Mouse (Mus musculus) hindbrain, postnatal 0 days (tissue): ENCODE measurements around the gene Rab4a. TPM values are rescaled to one million over a fixed set of nuclear protein-coding genes. Genes with fewer than 3 reads are reported as not detected.

ENCODE experiments used
- ATAC-seq: fragments of 200-750 bp; cut with Nextera tagmentation; 2 replicates; pipeline ENCODE4 v1.8.0; 2017; ENCODE audit warnings: mild to moderate bottlenecking, moderate TSS enrichment, moderate library complexity
- DNase-seq: peaks from one replicate; pipeline ENCODE4 v3.0.0-alpha.2; 2015; ENCODE audit warnings: low spot score
- H3K27ac ChIP-seq: fragments of 300-500 bp; sonication (generic); 2 replicates; pipeline ENCODE4 v1.5.1; 2014; ENCODE audit warnings: mild to moderate bottlenecking
- H3K27me3 ChIP-seq: fragments of 300-500 bp; sonication (generic); 2 replicates; pipeline ENCODE4 v1.6.1; 2014; ENCODE audit warnings: low read length, mixed read lengths; ENCODE audit not compliant: insufficient read depth
- H3K36me3 ChIP-seq: fragments of 300-500 bp; sonication (generic); 2 replicates; pipeline ENCODE4 v1.6.1; 2014; ENCODE audit warnings: low read length, mixed read lengths; ENCODE audit not compliant: insufficient read depth
- H3K4me1 ChIP-seq: fragments of 300-500 bp; sonication (generic); 2 replicates; pipeline ENCODE4 v1.6.1; 2014; ENCODE audit warnings: antibody characterized with exemption, low read length, mixed read lengths; ENCODE audit not compliant: insufficient read depth
- H3K4me2 ChIP-seq: fragments of 300-500 bp; sonication (generic); 2 replicates; pipeline ENCODE4 v1.6.1; 2014; ENCODE audit warnings: low read depth, mild to moderate bottlenecking, low read length, moderate library complexity, mixed read lengths
- H3K4me3 ChIP-seq: fragments of 300-500 bp; sonication (generic); 2 replicates; pipeline ENCODE4 v1.5.1; 2014; ENCODE audit warnings: low read length
- H3K9ac ChIP-seq: fragments of 300-500 bp; sonication (generic); replicated peaks from 2 replicates; pipeline ENCODE4 v1.6.1; 2014; ENCODE audit warnings: mild to moderate bottlenecking, low read length, moderate library complexity, mixed read lengths
- H3K9me3 ChIP-seq: fragments of 300-500 bp; sonication (generic); 2 replicates; pipeline ENCODE4 v1.6.1; 2016; ENCODE audit warnings: low read length, mixed read lengths
- CTCF ChIP-seq: IDR thresholded peaks from 2 replicates; pipeline ENCODE4 v1.5.1; 2016; ENCODE audit warnings: antibody characterized with exemption, control low read depth, low read depth
- WGBS: fragments of 180-500 bp; shearing (Covaris S2); extraction: QIAGEN DNeasy Blood & Tissue Kit; methylation state at CpG from one replicate; pipeline ENCODE4 v1.1.7; 2014; 5-methylcytosine and 5-hydroxymethylcytosine counted together
- polyA plus RNA-seq: library from polyadenylated mRNA; unstranded; fragments of >200 nt; fragmentation: Nextera tagmentation; extraction: Ambion mirVana; gene quantifications from 2 replicates; pipeline ENCODE4 v1.2.1, GENCODE M21; 2015
- total RNA-seq: library from RNA; depleted of rRNA; stranded (reverse); fragments of >200 nt; gene quantifications from 2 replicates; pipeline ENCODE4 v1.2.3, GENCODE M21; 2014

The Rab4a gene
- total and polyA plus RNA-seq, 2 experiments from 2014 or later, result 46.3 to 96.8 TPM

DNA sequence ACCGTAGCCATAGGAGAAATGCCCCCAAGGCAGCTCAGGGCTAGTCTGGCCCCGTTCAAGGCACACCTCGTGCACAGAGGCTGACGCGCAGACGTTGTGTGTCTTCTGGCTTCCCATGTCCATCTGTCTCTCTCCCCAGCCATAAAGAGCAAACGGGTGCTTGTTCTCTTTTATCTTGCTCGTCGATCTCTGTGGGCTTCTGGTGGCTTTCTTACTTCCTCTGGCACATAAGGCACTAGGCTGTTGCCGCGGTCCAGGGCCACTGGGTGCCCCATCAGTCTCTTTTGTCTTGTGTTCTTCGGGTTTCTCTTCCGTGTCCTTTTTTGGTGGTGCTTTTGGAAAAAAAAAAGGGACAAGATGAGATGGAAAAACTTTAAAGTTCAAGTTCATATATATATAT lies 39.3 kb downstream of the Rab4a start:
- Histone ChIP-seq H3K27ac (no peak overlapping the region), H3K9me3 (no peaks in the 10 kb centered on the region), H3K27me3 (no peaks in the 10 kb centered on the region), H3K4me3 (no peak overlapping the region), H3K4me1 (no peaks in the 10 kb centered on the region), H3K4me2 (no peak overlapping the region), H3K9ac (no peak overlapping the region), H3K36me3 (peaks cover 3% of the 10 kb centered on the region; the same call in 1 of the 2 replicates)
- WGBS, result 90% methylated on average over 13 of the region's 13 CpGs
- DNase-seq (no peak), ATAC-seq (no peak)
- no peak for TF ChIP-seq CTCF

DNA sequence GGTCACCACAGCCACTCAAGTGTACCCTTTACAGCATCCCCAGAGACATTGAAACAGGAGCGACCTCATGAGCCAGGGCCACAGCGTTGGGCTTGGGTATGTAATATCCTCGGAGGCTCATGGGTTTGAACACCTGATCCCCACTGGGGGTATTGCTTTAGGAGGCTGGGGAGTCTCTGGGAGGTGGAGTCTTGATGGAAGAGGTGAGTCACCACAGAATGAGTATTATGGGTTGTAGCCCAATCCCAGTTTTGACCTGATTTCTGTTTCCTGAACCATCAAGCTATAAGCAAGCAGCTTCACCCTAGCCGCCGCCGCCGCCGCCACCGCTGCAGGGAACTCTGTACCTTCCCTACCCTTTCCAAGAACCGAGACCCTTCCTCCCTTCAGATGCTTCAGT lies 40.2 kb downstream of the Rab4a start:
- no peak for TF ChIP-seq CTCF

DNA sequence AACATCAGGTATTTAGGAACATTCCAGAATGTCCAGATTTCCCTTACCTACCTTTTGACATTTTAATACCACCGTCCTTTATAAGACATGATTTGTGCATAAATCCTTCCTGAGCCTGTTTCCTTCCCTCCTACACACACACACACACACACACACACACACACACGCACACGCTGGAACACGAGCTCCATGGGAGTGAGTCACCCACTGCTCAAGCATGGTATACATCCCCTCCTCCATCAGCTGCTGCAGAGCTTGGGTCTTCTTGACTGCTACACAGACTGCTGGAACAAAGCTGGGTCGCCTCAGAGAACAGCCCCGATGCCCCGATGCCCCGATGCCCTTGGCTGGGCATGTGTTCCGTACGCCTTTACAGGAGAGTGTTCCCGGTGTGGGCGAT lies 40.7 kb downstream of the Rab4a start:
- Histone ChIP-seq H3K9ac (no peak overlapping the region), H3K27me3 (no peaks in the 10 kb centered on the region), H3K4me3 (no peak overlapping the region), H3K27ac (no peak overlapping the region), H3K4me1 (no peaks in the 10 kb centered on the region), H3K36me3 (no peaks in the 10 kb centered on the region; the same call in 1 of the 2 replicates), H3K4me2 (no peak overlapping the region), H3K9me3 (no peaks in the 10 kb centered on the region)
- TF ChIP-seq CTCF, result no peak
- ATAC-seq (no peak; the same call in 1 of the 2 replicates), DNase-seq (no peak)
- 91% methylated on average over 12 of the region's 12 CpGs for WGBS

More for the DNA sequence above, 40.2 kb downstream of the Rab4a start:
- Histone ChIP-seq H3K9ac (no peak overlapping the region), H3K4me1 (no peaks in the 10 kb centered on the region), H3K4me3 (no peak overlapping the region), H3K9me3 (no peaks in the 10 kb centered on the region), H3K27ac (no peak overlapping the region), H3K36me3 (peaks cover 3% of the 10 kb centered on the region; the same call in 1 of the 2 replicates), H3K4me2 (no peak overlapping the region), H3K27me3 (no peaks in the 10 kb centered on the region)
- 94% methylated on average over 10 of the region's 10 CpGs for WGBS
- DNase-seq, result no peak
- ATAC-seq, result no peak

DNA sequence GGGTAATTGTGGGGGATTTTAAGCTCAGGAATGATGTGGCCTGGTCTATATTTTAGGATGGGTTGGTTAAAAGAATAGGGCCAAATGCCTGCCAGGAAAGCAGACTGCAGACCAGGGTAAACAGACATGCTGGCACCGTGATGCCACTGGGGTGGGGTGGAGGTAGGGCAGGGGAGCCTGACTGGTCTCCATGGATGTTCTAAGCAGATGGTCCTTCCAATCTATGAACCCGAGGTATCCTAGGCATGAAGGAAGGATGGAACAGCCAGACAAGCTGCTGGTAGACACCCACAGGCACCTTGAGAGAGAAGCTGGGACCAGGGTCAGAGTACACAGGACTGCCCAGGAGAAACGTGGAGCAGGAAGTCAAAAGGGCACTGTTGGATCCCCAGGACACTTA lies 41.8 kb downstream of the Rab4a start:
- WGBS, result 52% methylated on average over 3 of the region's 3 CpGs
- H3K9me3 ChIP-seq, result no peaks in the 10 kb centered on the region
- TF ChIP-seq CTCF, result no peak
- no peak overlapping the region for H3K9ac ChIP-seq
- no peaks in the 10 kb centered on the region for H3K4me1 ChIP-seq
- no peak for ATAC-seq
- DNase-seq, result no peak
- H3K4me2 ChIP-seq, result no peak overlapping the region
- H3K4me3 ChIP-seq, result no peak overlapping the region
- no peaks in the 10 kb centered on the region for H3K27me3 ChIP-seq
- no peaks in the 10 kb centered on the region for H3K36me3 ChIP-seq
- no peak overlapping the region for H3K27ac ChIP-seq

DNA sequence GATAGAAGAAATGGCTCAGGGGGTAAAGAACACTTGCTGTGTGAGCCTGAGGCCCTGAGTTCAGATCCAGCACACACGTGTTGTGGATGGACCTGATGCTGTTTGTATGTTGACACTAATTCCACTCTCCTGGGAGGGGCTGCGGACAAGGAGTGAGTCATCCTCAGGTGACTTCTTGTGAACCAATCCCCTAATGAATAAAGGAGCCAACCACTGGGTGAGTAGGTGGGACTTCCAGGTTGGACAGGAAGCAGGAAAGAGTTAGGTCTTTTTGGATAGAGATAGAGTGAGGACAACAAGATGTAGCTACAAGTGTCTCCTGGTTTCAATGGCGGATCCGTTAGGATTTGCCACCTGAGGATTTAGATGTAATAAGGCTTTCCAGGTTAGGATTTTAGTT lies 43.6 kb downstream of the Rab4a start:
- no peak overlapping the region for H3K9ac ChIP-seq
- TF ChIP-seq CTCF, result no peak
- DNase-seq, result no peak
- H3K36me3 ChIP-seq, result no peaks in the 10 kb centered on the region
- H3K4me2 ChIP-seq, result no peak overlapping the region
- no peaks in the 10 kb centered on the region for H3K4me1 ChIP-seq
- no peak overlapping the region for H3K27ac ChIP-seq
- no peaks in the 10 kb centered on the region for H3K27me3 ChIP-seq
- WGBS, result 94% methylated on average over 4 of the region's 4 CpGs
- H3K9me3 ChIP-seq, result no peaks in the 10 kb centered on the region
- ATAC-seq, result no peak
- no peak overlapping the region for H3K4me3 ChIP-seq

DNA sequence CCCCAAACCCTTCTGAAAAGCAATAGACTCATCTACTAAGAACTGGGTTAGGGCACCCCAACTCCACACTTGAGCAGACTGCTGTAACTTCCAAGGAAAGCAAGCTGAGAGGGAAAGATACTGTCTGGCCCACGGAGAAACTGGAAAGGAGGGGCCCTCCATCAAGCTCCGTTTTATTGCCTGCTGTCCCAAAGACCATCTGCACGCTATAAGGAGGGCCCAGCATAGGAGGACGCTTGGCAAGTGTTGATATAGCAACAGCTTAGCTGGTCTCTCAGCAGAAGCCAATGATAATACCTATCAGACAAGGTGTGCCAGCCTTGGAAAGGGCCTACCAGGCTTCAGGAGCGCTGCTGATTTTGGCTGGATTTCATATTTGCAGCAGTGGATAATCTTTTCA lies 45.8 kb downstream of the Rab4a start:
- no peak for TF ChIP-seq CTCF
- Histone ChIP-seq H3K4me2 (no peak overlapping the region), H3K9me3 (no peaks in the 10 kb centered on the region), H3K27me3 (no peaks in the 10 kb centered on the region), H3K4me1 (no peaks in the 10 kb centered on the region), H3K36me3 (no peaks in the 10 kb centered on the region), H3K9ac (no peak overlapping the region), H3K4me3 (no peak overlapping the region), H3K27ac (no peak overlapping the region)
- 48% methylated on average over 5 of the region's 5 CpGs for WGBS
- ATAC-seq, result peak; percentile 40; the same call in 1 of the 2 replicates
- DNase-seq, result no peak

DNA sequence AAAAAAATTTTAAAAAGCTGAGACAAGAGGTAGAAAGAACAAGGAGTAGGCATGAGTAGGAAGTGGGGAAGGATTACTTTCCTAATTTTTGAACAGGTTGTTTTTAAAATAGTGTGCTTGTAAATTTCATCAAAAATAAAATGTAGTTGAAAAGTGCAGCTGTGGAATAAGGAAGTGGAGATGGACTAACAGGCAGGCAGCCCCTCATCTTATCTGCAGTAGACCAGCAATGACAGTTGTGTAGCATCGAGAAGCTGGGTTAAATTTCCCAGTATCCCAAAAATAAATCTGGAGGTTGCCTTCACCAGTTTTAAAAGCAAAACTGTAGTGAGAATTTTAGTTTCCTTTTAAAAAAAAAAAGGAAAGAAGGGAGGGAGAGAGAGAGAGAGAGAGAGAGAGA lies 48.5 kb downstream of the Rab4a start:
- Histone ChIP-seq H3K27me3 (no peaks in the 10 kb centered on the region), H3K9me3 (no peaks in the 10 kb centered on the region), H3K4me2 (no peak overlapping the region), H3K9ac (no peak overlapping the region), H3K27ac (no peak overlapping the region), H3K4me3 (no peak overlapping the region), H3K4me1 (no peaks in the 10 kb centered on the region), H3K36me3 (no peaks in the 10 kb centered on the region)
- WGBS, result 96% methylated on average over 1 of the region's 1 CpGs
- no peak for ATAC-seq
- no peak for TF ChIP-seq CTCF
- no peak for DNase-seq
